Mouse (Mus musculus): ENCODE results near the gene Trim9. TPM values are rescaled to one million over a fixed set of nuclear protein-coding genes. Genes with fewer than 3 reads are reported as not detected.

The Trim9 gene
- polyA plus RNA-seq, 1 experiment = not detected

DNA sequence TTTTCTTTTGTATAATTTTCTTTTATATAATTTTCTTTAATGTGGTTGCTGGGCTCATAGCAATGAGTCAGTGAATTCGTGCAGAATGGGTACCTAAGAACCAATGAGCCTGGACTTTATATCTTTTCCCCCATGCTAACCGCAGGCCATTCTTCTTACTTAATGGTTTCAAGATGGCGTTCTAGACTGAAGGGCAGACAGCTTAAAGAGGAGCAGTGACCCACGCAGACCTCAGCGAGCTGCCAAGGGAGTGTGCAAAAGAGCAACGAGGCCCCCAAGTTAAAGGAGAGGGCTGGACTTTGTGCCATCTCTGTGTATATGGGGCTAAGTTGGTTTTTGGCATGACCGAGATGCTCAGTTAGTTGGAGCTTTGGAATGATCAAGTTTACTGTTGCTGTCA, 83.7 kb downstream of the Trim9 start:
- TF ChIP-seq POLR2A (IDR thresholded peaks at IDR 0.05; ENCODE audit: insufficient read depth, low read length) (no peak), CTCF (IDR thresholded peaks at IDR 0.05; ENCODE audit: low read depth, low read length) (no peak), EP300 (IDR thresholded peaks at IDR 0.05; ENCODE audit: insufficient read depth, low read depth, low read length) (no peak)
- no peaks in the 10 kb centered on the region for H3K9me3 ChIP-seq (replicated peaks; ENCODE audit: control insufficient read depth, insufficient read depth, low read length, poor library complexity, severe bottlenecking)

DNA sequence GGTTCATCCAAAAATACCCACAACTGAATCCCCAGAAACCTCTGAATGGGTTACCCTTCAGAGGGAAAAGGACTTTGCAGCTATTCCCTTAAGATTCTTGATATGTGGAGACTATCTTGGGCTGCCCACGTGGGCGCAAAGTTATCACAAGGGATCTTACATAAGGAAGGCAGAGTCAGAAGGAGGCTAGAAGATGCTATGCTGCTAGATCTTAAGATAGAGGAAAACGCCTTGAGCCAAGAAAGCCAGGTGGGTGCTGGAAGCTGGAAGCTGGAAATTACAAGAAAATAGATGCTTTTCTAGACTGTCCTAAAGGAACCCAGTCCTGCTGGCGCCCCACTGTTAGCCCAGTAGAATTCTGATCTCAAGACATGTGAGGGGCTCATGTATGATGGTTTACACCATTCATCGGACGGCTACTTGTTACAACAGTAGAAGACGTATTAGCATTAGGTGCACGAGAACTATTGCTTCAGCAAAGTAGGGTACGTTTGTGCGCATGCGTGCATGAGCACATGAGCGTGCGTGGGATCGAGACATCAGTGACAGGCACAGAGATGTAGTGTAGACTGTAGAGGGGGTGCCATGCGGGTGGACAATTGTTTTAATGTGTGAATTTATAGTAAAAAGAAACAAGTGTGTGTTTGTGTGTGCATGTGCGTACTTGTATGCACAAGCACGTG, 85.0 kb downstream of the Trim9 start:
- no peak overlapping the region for H3K27ac ChIP-seq (ENCODE audit: insufficient read depth, low read length)
- H3K4me1 ChIP-seq (ENCODE audit: control insufficient read depth, insufficient read depth, low read length) = no peaks in the 10 kb centered on the region
- TF ChIP-seq POLR2A (IDR thresholded peaks at IDR 0.05; ENCODE audit: insufficient read depth, low read length) = no peak
- no peak for TF ChIP-seq CTCF (IDR thresholded peaks at IDR 0.05; ENCODE audit: low read depth, low read length)
- no peak for TF ChIP-seq EP300 (IDR thresholded peaks at IDR 0.05; ENCODE audit: insufficient read depth, low read depth, low read length)
- no peak overlapping the region for H3K4me3 ChIP-seq (ENCODE audit: low read depth, low read length)
- H3K36me3 ChIP-seq (ENCODE audit: control insufficient read depth, insufficient read depth, low read length, poor library complexity, severe bottlenecking) = no peaks in the 10 kb centered on the region
- H3K9ac ChIP-seq (ENCODE audit: low read depth, poor library complexity, severe bottlenecking) = no peak overlapping the region
- H3K9me3 ChIP-seq (replicated peaks; ENCODE audit: control insufficient read depth, insufficient read depth, low read length, poor library complexity, severe bottlenecking) = no peaks in the 10 kb centered on the region
- no peaks in the 10 kb centered on the region; the same call in 1 of the 2 replicates for H3K27me3 ChIP-seq (ENCODE audit: control insufficient read depth, insufficient read depth, low read length, poor library complexity, severe bottlenecking)

More for the DNA sequence above, 83.7 kb downstream of the Trim9 start:
- Histone ChIP-seq H3K4me3 (ENCODE audit: low read depth, low read length) (no peak overlapping the region), H3K36me3 (ENCODE audit: control insufficient read depth, insufficient read depth, low read length, poor library complexity, severe bottlenecking) (no peaks in the 10 kb centered on the region), H3K4me1 (ENCODE audit: control insufficient read depth, insufficient read depth, low read length) (no peaks in the 10 kb centered on the region), H3K27ac (ENCODE audit: insufficient read depth, low read length) (no peak overlapping the region), H3K9ac (ENCODE audit: low read depth, poor library complexity, severe bottlenecking) (no peak overlapping the region), H3K27me3 (ENCODE audit: control insufficient read depth, insufficient read depth, low read length, poor library complexity, severe bottlenecking) (no peaks in the 10 kb centered on the region; the same call in 1 of the 2 replicates)

DNA sequence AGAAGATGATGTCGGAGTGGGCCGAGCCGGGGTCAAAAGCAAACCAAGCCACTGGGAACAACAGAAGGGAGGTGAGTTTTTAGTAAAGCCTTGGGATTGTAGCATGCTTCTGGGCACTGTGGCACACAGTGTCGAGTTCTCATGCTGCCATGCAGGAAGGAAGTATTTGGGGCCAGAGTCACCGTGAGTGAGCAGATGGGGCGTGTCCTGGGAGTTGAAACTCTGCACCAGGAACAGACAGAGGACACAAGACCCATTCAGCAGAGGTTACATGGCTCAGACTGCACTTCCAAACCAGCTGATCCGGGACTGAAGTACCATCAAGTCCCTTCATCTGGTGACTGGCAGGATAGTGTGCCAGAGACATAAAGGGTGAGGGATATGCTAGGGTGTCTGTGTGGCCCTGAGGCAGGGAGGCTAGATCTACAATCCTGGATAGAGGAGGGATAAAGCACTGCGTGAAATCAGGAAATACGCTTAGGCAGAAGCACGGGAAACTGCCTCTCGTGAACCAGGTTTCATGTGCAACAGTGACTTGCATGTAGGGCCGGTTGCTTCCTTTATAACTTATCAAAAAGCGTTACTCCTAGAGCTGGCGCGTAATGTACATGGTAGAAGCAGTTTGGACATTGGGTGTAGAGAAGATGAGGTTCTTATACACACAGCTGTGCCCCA, 96.1 kb downstream of the Trim9 start:
- Histone ChIP-seq H3K9me3 (replicated peaks; ENCODE audit: control insufficient read depth, insufficient read depth, low read length, poor library complexity, severe bottlenecking) (no peaks in the 10 kb centered on the region), H3K27me3 (ENCODE audit: control insufficient read depth, insufficient read depth, low read length, poor library complexity, severe bottlenecking) (no peaks in the 10 kb centered on the region), H3K4me3 (ENCODE audit: low read depth, low read length) (no peak overlapping the region), H3K9ac (ENCODE audit: low read depth, poor library complexity, severe bottlenecking) (no peak overlapping the region), H3K27ac (ENCODE audit: insufficient read depth, low read length) (no peak overlapping the region), H3K4me1 (ENCODE audit: control insufficient read depth, insufficient read depth, low read length) (no peaks in the 10 kb centered on the region), H3K36me3 (ENCODE audit: control insufficient read depth, insufficient read depth, low read length, poor library complexity, severe bottlenecking) (no peaks in the 10 kb centered on the region)
- TF ChIP-seq EP300 (IDR thresholded peaks at IDR 0.05; ENCODE audit: insufficient read depth, low read depth, low read length) = no peak
- TF ChIP-seq POLR2A (IDR thresholded peaks at IDR 0.05; ENCODE audit: insufficient read depth, low read length) = no peak
- no peak for TF ChIP-seq CTCF (IDR thresholded peaks at IDR 0.05; ENCODE audit: low read depth, low read length)

- Histone ChIP-seq H3K36me3 (ENCODE audit: control insufficient read depth, insufficient read depth, low read length, poor library complexity, severe bottlenecking) (no peaks in the 10 kb centered on the region), H3K9me3 (replicated peaks; ENCODE audit: control insufficient read depth, insufficient read depth, low read length, poor library complexity, severe bottlenecking) (no peaks in the 10 kb centered on the region), H3K9ac (ENCODE audit: low read depth, poor library complexity, severe bottlenecking) (no peak overlapping the region), H3K4me3 (ENCODE audit: low read depth, low read length) (no peak overlapping the region), H3K27ac (ENCODE audit: insufficient read depth, low read length) (no peak overlapping the region), H3K4me1 (ENCODE audit: control insufficient read depth, insufficient read depth, low read length) (no peaks in the 10 kb centered on the region), H3K27me3 (ENCODE audit: control insufficient read depth, insufficient read depth, low read length, poor library complexity, severe bottlenecking) (no peaks in the 10 kb centered on the region)
- no peak for TF ChIP-seq CTCF (IDR thresholded peaks at IDR 0.05; ENCODE audit: low read depth, low read length)
- TF ChIP-seq POLR2A (IDR thresholded peaks at IDR 0.05; ENCODE audit: insufficient read depth, low read length) = no peak
- no peak for TF ChIP-seq EP300 (IDR thresholded peaks at IDR 0.05; ENCODE audit: insufficient read depth, low read depth, low read length)
These were observed 97.7 kb downstream of the Trim9 start for GRCm38 (mm10) chr12:70249616-70250157.

DNA sequence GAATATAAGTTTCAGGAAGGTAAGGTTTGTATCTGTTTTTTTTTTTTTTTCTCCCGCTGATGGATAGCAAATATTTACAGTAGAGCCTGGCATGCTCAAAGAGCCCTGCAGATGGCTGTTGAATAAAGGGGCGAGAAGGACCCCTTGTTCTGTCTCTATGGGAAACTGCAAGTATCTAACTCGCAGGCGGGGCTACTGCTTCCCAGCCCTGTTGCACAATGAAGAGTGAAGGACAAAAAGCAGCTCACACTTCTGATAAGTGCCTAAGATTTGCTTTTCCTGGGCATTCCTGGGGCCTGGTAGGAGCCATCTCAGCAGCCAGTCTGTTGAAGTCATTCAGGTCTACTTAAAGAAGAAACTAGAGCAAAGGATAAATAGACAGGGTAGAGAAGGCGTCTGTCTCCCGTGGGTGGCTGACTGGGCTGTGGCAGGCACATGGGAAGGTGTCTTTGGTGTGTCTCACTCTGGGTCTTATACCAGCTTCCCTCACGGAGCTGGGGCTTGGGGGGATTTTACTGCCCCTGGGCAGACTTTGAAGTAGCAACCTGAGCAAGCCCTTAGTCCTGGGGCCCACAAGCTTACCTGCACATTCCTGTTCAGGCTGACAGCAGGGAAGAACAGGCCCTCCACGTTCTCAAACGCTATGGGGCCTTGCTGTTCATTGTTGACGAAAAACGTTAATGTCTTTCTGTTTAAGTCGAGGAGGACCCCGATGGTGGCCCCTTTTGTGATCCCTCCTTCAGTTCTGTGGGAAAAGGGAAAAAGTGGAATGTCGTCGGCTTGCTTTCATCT, 99.5 kb downstream of the Trim9 start:
- Histone ChIP-seq H3K4me3 (ENCODE audit: low read depth, low read length) (no peak overlapping the region), H3K27me3 (ENCODE audit: control insufficient read depth, insufficient read depth, low read length, poor library complexity, severe bottlenecking) (no peaks in the 10 kb centered on the region), H3K9me3 (replicated peaks; ENCODE audit: control insufficient read depth, insufficient read depth, low read length, poor library complexity, severe bottlenecking) (no peaks in the 10 kb centered on the region), H3K27ac (ENCODE audit: insufficient read depth, low read length) (no peak overlapping the region), H3K36me3 (ENCODE audit: control insufficient read depth, insufficient read depth, low read length, poor library complexity, severe bottlenecking) (no peaks in the 10 kb centered on the region), H3K4me1 (ENCODE audit: control insufficient read depth, insufficient read depth, low read length) (no peaks in the 10 kb centered on the region), H3K9ac (ENCODE audit: low read depth, poor library complexity, severe bottlenecking) (no peak overlapping the region)
- TF ChIP-seq POLR2A (IDR thresholded peaks at IDR 0.05; ENCODE audit: insufficient read depth, low read length) (no peak), CTCF (IDR thresholded peaks at IDR 0.05; ENCODE audit: low read depth, low read length) (no peak), EP300 (IDR thresholded peaks at IDR 0.05; ENCODE audit: insufficient read depth, low read depth, low read length) (no peak)
